Mouse (Mus musculus): ENCODE results near the gene Ppp2r5b. TPM values are rescaled to one million over a fixed set of nuclear protein-coding genes. Genes with fewer than 3 reads are reported as not detected.

Ppp2r5b gene
- polyA plus RNA-seq, 1 experiment from 2014 or later = 61.2 TPM

- no peak overlapping the region for H3K27ac ChIP-seq (ENCODE audit: low read depth, low read length)
- H3K27me3 ChIP-seq (ENCODE audit: control insufficient read depth, insufficient read depth, low read length) = no peaks in the 10 kb centered on the region
- ATAC-seq (ENCODE audit: insufficient read depth, low FRiP score, low TSS enrichment) (no peak), DNase-seq (ENCODE audit: low spot score) (no peak)
- H3K4me1 ChIP-seq (ENCODE audit: control insufficient read depth, insufficient read depth, low read length) = peaks cover 6% of the 10 kb centered on the region
- WGBS = 73% methylated on average over 7 of the region's 7 CpGs
- no peak overlapping the region for H3K4me2 ChIP-seq (ENCODE audit: low read depth)
- no peaks in the 10 kb centered on the region for H3K9me3 ChIP-seq (ENCODE audit: control insufficient read depth, low read length)
- H3K9ac ChIP-seq (ENCODE audit: low read length) = no peak overlapping the region
- no peaks in the 10 kb centered on the region for H3K36me3 ChIP-seq (ENCODE audit: control insufficient read depth, insufficient read depth, low read length)
- H3K4me3 ChIP-seq (ENCODE audit: low read depth, low read length) = no peak overlapping the region
Observed at GRCm38 (mm10) chr19:6272053-6272452, 36.4 kb upstream of the Ppp2r5b start.

GRCm38 (mm10) chr19:6271206-6271605 is 35.5 kb upstream of the Ppp2r5b start:
- H3K9ac ChIP-seq (ENCODE audit: low read length) = 0 out of 2 replicates have a peak overlapping the region, but pooled peaks have one; percentile 22
- H3K27ac ChIP-seq (ENCODE audit: low read depth, low read length) = no peak overlapping the region
- H3K36me3 ChIP-seq (ENCODE audit: control insufficient read depth, insufficient read depth, low read length) = no peaks in the 10 kb centered on the region
- no peak overlapping the region; the same call in 1 of the 2 replicates for H3K4me2 ChIP-seq (ENCODE audit: low read depth)
- 35% methylated on average over 8 of the region's 8 CpGs for WGBS
- H3K27me3 ChIP-seq (ENCODE audit: control insufficient read depth, insufficient read depth, low read length) = no peaks in the 10 kb centered on the region
- ATAC-seq (ENCODE audit: insufficient read depth, low FRiP score, low TSS enrichment) (no peak), DNase-seq (ENCODE audit: low spot score) (no peak)
- peaks cover 6% of the 10 kb centered on the region for H3K4me1 ChIP-seq (ENCODE audit: control insufficient read depth, insufficient read depth, low read length)
- no peaks in the 10 kb centered on the region for H3K9me3 ChIP-seq (ENCODE audit: control insufficient read depth, low read length)
- no peak overlapping the region for H3K4me3 ChIP-seq (ENCODE audit: low read depth, low read length)

GRCm38 (mm10) chr19:6270661-6271060 is 35.0 kb upstream of the Ppp2r5b start:
- 65% methylated on average over 9 of the region's 9 CpGs for WGBS
- Histone ChIP-seq H3K27ac (ENCODE audit: low read depth, low read length) (no peak overlapping the region), H3K27me3 (ENCODE audit: control insufficient read depth, insufficient read depth, low read length) (no peaks in the 10 kb centered on the region), H3K4me2 (ENCODE audit: low read depth) (no peak overlapping the region; the same call in 1 of the 2 replicates), H3K9ac (ENCODE audit: low read length) (0 out of 2 replicates have a peak overlapping the region, but pooled peaks have one; percentile 22), H3K9me3 (ENCODE audit: control insufficient read depth, low read length) (no peaks in the 10 kb centered on the region), H3K36me3 (ENCODE audit: control insufficient read depth, insufficient read depth, low read length) (no peaks in the 10 kb centered on the region), H3K4me3 (ENCODE audit: low read depth, low read length) (no peak overlapping the region), H3K4me1 (ENCODE audit: control insufficient read depth, insufficient read depth, low read length) (peaks cover 3% of the 10 kb centered on the region)
- DNase-seq (ENCODE audit: low spot score) = no peak
- ATAC-seq (ENCODE audit: insufficient read depth, low FRiP score, low TSS enrichment) = no peak

- no peak for DNase-seq (ENCODE audit: low spot score)
- H3K9me3 ChIP-seq (ENCODE audit: control insufficient read depth, low read length) = no peaks in the 10 kb centered on the region
- no peaks in the 10 kb centered on the region for H3K36me3 ChIP-seq (ENCODE audit: control insufficient read depth, insufficient read depth, low read length)
- H3K4me3 ChIP-seq (ENCODE audit: low read depth, low read length) = no peak overlapping the region
- H3K4me2 ChIP-seq (ENCODE audit: low read depth) = no peak overlapping the region
- H3K27me3 ChIP-seq (ENCODE audit: control insufficient read depth, insufficient read depth, low read length) = no peaks in the 10 kb centered on the region
- H3K27ac ChIP-seq (ENCODE audit: low read depth, low read length) = no peak overlapping the region
- H3K9ac ChIP-seq (ENCODE audit: low read length) = no peak overlapping the region
- ATAC-seq (ENCODE audit: insufficient read depth, low FRiP score, low TSS enrichment) = no peak
- WGBS = 90% methylated on average over 8 of the region's 8 CpGs
- 0 out of 2 replicates have a peak, but pooled peaks cover 2% of the 10 kb centered on the region for H3K4me1 ChIP-seq (ENCODE audit: control insufficient read depth, insufficient read depth, low read length)
Observed at GRCm38 (mm10) chr19:6269798-6270475, 34.3 kb upstream of the Ppp2r5b start.

- 81% methylated on average over 7 of the region's 7 CpGs for WGBS
Observed at GRCm38 (mm10) chr19:6268670-6269132, 33.0 kb upstream of the Ppp2r5b start.

DNA sequence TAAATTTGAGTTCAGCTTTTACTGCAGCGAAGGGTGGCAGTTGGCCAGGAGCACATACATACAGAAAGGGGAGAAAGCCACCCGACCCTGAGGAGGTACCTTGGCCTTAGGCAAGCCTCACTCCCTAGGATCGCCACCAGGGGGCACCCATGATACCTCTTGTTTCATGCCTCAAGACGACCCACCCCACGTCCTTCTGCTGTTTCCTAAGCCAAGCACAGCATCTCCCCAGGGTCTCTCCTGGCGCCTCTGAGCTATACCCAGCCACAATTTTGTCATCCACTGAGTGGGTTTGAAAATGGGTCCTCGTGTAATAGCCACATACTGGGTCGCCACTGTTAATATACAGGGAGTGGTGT is 32.5 kb upstream of the Ppp2r5b start:
- DNase-seq (ENCODE audit: low spot score) (peak; percentile 89), ATAC-seq (ENCODE audit: insufficient read depth, low FRiP score, low TSS enrichment) (no peak)
- Histone ChIP-seq H3K36me3 (ENCODE audit: control insufficient read depth, insufficient read depth, low read length) (no peaks in the 10 kb centered on the region), H3K27ac (ENCODE audit: low read depth, low read length) (no peak overlapping the region), H3K4me1 (ENCODE audit: control insufficient read depth, insufficient read depth, low read length) (0 out of 2 replicates have a peak, but pooled peaks cover 2% of the 10 kb centered on the region), H3K27me3 (ENCODE audit: control insufficient read depth, insufficient read depth, low read length) (no peaks in the 10 kb centered on the region), H3K4me2 (ENCODE audit: low read depth) (no peak overlapping the region), H3K9me3 (ENCODE audit: control insufficient read depth, low read length) (no peaks in the 10 kb centered on the region), H3K4me3 (ENCODE audit: low read depth, low read length) (no peak overlapping the region), H3K9ac (ENCODE audit: low read length) (no peak overlapping the region)
- WGBS = 18% methylated on average over 8 of the region's 8 CpGs

More at GRCm38 (mm10) chr19:6268670-6269132, 33.0 kb upstream of the Ppp2r5b start:
- Histone ChIP-seq H3K36me3 (ENCODE audit: control insufficient read depth, insufficient read depth, low read length) (no peaks in the 10 kb centered on the region), H3K9ac (ENCODE audit: low read length) (no peak overlapping the region), H3K4me3 (ENCODE audit: low read depth, low read length) (no peak overlapping the region), H3K27me3 (ENCODE audit: control insufficient read depth, insufficient read depth, low read length) (no peaks in the 10 kb centered on the region), H3K27ac (ENCODE audit: low read depth, low read length) (no peak overlapping the region), H3K4me1 (ENCODE audit: control insufficient read depth, insufficient read depth, low read length) (0 out of 2 replicates have a peak, but pooled peaks cover 2% of the 10 kb centered on the region), H3K9me3 (ENCODE audit: control insufficient read depth, low read length) (no peaks in the 10 kb centered on the region), H3K4me2 (ENCODE audit: low read depth) (no peak overlapping the region)
- no peak for ATAC-seq (ENCODE audit: insufficient read depth, low FRiP score, low TSS enrichment)
- no peak for DNase-seq (ENCODE audit: low spot score)

DNA sequence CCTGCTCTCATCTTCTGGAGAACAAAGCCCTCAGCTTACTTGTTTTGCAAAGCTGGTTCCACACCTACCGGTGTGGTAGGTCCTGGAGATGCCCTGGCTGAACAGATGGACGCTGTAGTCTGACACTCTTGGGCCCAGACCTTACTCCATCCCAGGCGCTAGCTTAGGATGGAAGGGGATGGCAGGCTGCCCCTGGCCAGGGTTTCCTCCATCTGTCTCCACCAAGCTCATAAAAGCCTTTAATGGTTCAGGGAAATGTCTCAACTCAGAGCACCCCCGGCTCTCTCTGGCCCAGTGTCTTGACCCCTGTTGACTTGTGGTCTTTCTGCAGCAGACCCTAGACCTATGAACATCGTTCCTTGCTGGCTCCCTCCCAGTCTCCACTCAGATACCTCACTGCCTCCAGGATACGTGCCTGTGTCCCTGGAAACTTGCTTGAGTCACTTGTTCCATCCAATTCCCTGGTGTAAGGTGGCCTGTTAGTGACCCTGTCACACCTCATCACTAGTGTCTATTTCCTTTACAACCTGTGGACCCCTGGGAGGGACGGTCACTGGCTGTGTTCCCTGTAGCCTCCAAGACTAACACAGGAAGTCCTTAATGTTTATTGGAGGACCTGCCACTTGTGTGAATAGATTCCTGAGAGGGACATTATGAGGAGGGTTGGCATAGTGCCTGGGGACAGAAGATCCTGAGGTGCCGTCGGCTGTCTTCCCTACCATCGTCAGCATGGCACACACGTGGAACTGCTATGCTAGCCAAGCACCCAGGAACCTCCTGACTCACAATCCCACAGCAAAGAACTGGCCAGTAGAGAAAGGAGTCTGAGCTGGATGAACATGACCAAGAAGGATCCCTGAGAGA is 31.9 kb upstream of the Ppp2r5b start:
- 52% methylated on average over 11 of the region's 11 CpGs for WGBS
- Histone ChIP-seq H3K4me2 (ENCODE audit: low read depth) (no peak overlapping the region), H3K27me3 (ENCODE audit: control insufficient read depth, insufficient read depth, low read length) (no peaks in the 10 kb centered on the region), H3K4me3 (ENCODE audit: low read depth, low read length) (no peak overlapping the region), H3K36me3 (ENCODE audit: control insufficient read depth, insufficient read depth, low read length) (no peaks in the 10 kb centered on the region), H3K9me3 (ENCODE audit: control insufficient read depth, low read length) (no peaks in the 10 kb centered on the region), H3K27ac (ENCODE audit: low read depth, low read length) (no peak overlapping the region), H3K4me1 (ENCODE audit: control insufficient read depth, insufficient read depth, low read length) (0 out of 2 replicates have a peak, but pooled peaks cover 2% of the 10 kb centered on the region), H3K9ac (ENCODE audit: low read length) (no peak overlapping the region)
- ATAC-seq (ENCODE audit: insufficient read depth, low FRiP score, low TSS enrichment) (no peak), DNase-seq (ENCODE audit: low spot score) (no peak)

- no peak overlapping the region for H3K4me2 ChIP-seq (ENCODE audit: low read depth)
- no peak overlapping the region for H3K27ac ChIP-seq (ENCODE audit: low read depth, low read length)
- no peaks in the 10 kb centered on the region for H3K27me3 ChIP-seq (ENCODE audit: control insufficient read depth, insufficient read depth, low read length)
- no peak overlapping the region for H3K4me3 ChIP-seq (ENCODE audit: low read depth, low read length)
- DNase-seq (ENCODE audit: low spot score) (no peak), ATAC-seq (ENCODE audit: insufficient read depth, low FRiP score, low TSS enrichment) (no peak)
- no peak overlapping the region for H3K9ac ChIP-seq (ENCODE audit: low read length)
- no peaks in the 10 kb centered on the region for H3K4me1 ChIP-seq (ENCODE audit: control insufficient read depth, insufficient read depth, low read length)
- 71% methylated on average over 6 of the region's 6 CpGs for WGBS
- peaks cover 8% of the 10 kb centered on the region for H3K36me3 ChIP-seq (ENCODE audit: control insufficient read depth, insufficient read depth, low read length)
- H3K9me3 ChIP-seq (ENCODE audit: control insufficient read depth, low read length) = no peaks in the 10 kb centered on the region; the same call in 1 of the 2 replicates
Observed at GRCm38 (mm10) chr19:6265727-6266182, 30.1 kb upstream of the Ppp2r5b start.
